Mouse (Mus musculus) liver, embryonic 14.5 days (tissue): Measurements from ENCODE around the gene Olfr424.

ENCODE experiments used
- CTCF ChIP-seq: IDR thresholded peaks from 2 replicates; pipeline ENCODE4 v1.5.1; 2016; ENCODE audit warnings: antibody characterized with exemption, low read depth, control low read depth
- EP300 ChIP-seq: IDR thresholded peaks from 2 replicates; pipeline ENCODE4 v1.6.1; 2016; ENCODE audit warnings: antibody characterized with exemption, low read depth

- no peak for TF ChIP-seq CTCF
- TF ChIP-seq EP300: no peak
These were observed 10.1 kb downstream of the Olfr424 start for GRCm38 (mm10) chr1:174141384-174141783.
